Mouse (Mus musculus): ENCODE measurements around the gene Bud31.
"Not testable (repeated sequence)": the region's sequence is repeated elsewhere in the genome, so short reads cannot be mapped to it uniquely, and the experiment has no call there.

The Bud31 gene

GRCm38 (mm10) chr5:145129124-145129523, 11.0 kb upstream of the Bud31 start:
- DNase-seq: peak in 1 of 2 experiments; percentile 41

DNA sequence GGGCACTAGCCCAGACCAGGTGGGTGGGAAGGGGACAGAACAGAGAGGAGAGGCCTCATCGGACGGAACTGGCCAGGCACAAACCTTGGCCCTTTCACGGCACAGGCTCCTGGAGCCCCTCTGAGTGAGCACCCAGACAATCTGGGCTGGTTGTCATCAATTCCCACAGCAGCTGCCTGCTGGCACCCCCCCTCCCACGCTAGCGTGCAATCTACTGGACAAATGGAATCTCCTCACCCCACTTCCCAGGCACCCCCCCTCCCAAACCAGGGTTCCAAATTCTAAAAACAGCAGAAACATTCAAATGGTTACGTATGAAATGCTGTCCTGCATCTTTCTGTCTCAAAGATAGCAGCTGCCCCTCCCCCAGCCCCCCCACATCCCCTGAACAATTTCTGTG, 10.4 kb upstream of the Bud31 start:
- DNase-seq: not testable (repeated sequence)

DNA sequence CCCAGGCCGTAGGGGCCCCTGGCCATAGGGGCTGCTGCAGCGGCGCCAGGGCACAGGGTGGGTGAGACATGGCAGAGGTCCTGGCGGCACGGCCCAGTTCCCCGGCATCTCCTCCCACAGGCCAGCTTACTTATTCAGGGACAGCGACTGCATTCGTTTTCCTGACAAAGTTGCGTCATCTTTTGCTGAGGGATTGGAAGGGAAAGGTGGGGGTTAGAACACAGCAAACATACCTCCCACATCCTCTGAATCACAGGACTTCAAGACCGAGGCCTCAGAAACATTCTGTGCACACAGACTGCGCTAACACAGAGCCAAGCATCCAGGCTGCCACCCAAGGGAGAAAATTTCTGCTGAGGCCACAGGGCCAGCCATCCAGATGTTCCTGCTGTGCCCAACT, 10.0 kb upstream of the Bud31 start:
- no peak for DNase-seq

DNA sequence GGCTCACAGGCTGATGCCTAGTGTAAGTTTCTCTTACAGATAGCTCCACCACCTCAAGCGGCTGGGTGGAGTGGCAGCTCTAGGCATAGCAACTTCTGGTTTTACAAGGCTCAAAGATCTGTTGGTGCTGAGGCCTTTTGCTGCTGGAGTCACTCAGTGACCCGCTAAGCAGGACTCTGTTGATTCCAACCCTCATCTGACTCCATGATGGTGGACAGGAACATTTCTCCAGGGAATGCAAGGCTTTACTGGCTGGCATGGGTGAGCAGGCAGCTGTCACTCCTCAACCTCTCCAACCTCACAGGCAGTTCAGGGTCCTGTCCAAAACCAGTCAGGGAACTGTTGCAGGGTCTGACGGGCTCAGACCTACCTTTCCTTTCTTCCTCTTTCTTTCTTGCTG, 9.2 kb upstream of the Bud31 start:
- DNase-seq: no peak

DNA sequence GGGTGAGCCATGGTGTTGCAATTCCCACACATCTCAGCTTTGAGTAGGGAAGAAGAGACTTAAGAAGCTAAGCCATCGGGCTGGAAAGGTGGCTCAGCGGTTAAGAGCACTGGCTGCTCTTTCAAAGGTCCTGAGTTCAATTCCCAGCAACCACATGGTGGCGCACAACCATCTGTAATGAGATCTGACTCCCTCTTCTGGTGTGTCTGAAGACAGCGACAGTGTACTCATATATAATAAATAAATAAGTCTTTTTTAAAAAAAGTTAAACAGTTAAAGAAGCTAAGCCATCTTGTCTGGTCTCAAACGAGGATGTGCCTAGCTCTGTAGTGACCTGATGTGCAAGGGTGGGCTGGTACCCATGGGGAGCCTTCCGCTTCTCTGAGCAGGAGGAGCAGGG, 6.9 kb upstream of the Bud31 start:
- not testable (repeated sequence) for DNase-seq

DNA sequence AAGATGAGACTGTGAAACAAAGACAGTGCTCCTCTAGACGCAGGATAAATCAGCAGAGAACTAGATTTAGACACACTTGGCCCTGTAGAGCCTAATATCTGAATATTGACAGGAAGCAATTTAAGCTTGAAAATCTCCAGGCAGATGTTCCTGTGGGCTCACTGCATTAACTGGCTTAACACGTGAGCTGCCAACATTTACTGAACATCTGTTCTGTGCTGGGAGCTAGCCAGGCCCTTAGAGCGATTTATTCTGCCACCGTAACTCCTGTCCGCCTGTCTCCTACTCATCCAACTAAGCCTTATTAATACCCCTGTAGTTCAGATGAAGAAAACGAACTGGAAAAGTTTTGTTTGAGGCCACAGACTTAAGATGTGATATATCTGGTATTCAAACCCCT, 1.3 kb upstream of the Bud31 start:
- DNase-seq: no peak

DNA sequence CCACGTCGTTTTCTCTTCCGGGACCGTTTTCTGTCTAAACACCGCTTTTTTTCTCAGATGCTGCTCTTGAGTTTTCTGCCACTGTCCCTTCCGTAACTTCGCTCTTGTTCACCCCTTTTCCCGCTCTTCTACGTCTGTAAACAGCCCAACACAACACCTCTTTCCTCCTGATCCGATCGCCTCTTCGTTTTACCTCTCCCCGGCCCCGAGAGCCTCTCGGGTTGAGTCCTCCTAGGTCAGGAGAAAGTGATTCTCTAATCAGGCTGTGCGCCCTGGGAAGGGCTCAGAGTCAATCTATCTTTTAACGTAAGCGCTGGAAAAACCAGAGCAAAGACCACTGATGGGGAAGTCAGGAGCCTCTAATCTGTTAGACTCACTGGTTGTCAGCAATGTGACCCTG, 449 bp downstream of the Bud31 start:
- DNase-seq: peak in 1 of 2 experiments; percentile 21

DNA sequence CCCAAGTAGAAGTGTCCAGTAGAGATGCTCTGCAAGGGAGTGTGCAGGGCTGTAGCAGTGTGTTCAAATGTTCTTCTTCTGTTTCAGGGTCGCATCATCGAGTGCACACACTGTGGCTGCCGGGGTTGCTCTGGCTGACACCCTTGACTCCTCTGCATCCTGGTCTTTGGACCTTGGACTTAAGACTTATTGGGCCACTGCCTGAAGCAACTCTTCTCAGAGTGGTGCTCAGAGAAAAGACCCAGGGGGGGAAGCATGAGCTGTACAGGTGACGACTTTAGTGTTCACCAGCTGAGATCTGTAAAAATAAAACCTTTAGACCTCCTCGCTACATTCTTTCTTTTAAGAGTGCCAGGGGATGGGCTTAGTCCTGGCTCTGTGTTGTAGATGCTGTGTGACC, 7.6 kb downstream of the Bud31 start:
- DNase-seq: no peak

- DNase-seq: no peak
Measured at GRCm38 (mm10) chr5:145149294-145149693, 9.1 kb downstream of the Bud31 start.

GRCm38 (mm10) chr5:145152690-145153089, 12.5 kb downstream of the Bud31 start:
- DNase-seq: no peak

DNA sequence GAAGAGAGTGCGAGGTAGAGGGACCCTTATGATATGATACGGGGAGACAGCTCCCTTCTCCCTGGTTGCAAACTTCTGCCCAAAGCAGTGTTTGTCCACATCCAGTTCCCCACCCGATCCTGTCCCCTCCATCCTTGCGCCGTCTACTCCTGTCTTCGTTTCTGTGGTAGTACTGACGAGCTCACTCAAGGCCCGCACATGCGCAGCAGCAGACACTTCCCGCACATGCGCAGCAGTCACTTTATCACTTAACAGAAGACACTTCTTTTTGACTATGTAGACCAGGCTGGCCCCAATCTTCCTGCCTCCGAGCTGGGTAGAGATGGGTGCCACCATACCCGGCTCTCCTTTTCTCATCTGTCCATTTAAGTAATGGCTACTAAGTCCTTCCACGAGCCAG, 21.2 kb downstream of the Bud31 start:
- no peak for DNase-seq

DNA sequence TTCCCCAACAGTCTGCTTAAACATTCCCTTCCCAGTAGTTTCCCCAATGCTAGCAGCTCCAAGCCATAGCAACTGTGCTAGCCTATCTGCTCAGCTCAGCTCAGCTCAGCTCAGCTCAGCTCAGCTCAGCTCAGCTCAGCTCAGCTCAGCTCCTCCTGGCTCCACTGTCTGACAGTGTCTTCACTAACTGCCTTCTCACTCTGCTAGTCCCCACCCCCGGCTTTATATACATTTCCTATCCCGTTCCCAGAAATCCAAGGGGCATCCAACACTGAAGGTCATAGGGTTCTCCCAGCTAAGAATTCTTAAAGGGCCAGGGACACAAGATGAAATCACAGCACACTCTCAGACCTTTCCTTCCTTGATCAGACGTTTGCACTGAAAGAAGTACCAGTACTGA, 24.5 kb downstream of the Bud31 start:
- no peak for DNase-seq

DNA sequence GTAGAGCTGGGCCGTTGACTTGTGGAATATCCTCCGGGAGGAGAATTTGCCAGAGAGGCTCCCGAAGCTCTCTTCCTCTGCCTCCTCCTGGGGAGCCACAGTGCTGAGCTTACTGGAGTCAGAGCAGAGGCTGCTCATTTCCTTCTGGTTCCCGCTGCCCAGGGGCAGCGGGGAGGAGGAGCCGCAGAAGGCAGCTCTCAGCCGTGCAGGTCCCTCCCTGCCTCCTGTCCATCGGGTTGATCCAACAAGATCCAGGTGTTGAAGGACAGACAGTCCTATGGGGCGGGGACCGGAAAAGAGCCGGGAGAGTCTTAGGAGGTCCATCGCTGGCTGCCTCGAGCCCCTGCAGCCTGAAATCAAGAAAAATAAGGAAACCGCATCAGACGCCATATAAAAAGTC, 25.0 kb downstream of the Bud31 start:
- no peak for DNase-seq

DNA sequence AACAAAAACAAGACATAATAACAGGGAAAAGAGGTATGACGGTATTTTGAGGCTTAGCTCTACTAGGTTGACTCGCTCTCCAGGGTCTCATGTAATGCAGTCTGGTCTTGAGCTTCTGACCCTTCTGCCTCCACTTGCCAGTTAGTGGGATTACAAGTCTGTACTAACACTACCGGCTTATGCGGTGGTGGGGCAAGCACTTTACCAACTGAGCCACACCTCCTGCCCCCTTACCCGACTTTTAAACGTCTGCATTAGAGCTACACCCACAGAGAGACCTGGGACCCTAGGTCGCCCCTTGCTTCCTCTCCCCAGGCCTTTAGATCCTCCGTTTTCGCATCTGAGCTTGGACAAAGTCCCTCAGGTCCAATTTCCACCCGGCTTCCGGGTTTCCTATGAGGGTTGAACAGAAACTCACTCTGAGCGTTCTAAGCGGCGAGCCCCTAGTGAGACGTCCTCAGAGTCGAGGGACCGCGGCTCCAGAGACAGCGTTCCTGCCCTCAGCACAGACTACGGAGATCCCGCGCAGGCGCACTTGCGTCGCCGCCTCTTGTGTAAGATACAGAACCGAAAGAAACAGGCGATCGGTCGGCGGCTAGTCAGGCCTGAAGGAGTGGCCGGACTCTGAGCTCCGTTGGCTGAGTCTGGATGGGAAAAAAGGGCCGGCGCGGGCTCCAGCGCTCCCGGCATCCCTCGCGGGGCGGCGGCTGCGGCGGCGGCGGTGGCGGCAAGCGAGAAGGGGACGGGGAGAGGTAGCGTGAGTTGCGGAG, 26.6 kb downstream of the Bud31 start, which contains the start of the genes Ptcd1 and Cpsf4:
Gene Ptcd1 (minus strand): TSS at position 573 of the 770 bp plus-strand sequence.
Gene Cpsf4 (plus strand): TSS at position 678 of the 770 bp plus-strand sequence.
- peak; percentile 98 to 99 for DNase-seq

GRCm38 (mm10) chr5:145167306-145167661, 27.1 kb downstream of the Bud31 start:
- DNase-seq: no peak

GRCm38 (mm10) chr5:145178461-145178980, 38.4 kb downstream of the Bud31 start:
- DNase-seq: no peak

DNA sequence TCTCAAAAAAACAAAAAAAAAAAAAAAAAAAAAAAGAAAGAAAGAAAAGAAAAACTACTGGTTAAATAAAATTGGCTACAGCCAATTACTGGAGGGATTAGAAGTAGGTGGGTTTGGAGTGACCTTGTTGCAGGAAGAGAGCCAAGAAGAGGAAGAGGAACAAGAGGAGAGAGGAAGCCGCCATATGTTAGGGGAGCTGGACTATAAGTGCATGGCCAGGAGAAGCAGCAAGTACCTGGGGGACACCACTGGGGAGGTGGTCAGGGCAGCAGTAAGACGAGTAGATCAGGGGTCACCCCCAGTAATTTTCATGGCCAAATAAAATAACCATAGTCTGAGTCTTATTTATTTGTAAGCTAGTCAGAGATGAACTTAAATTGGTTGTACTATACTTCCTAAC, 45.1 kb downstream of the Bud31 start:
- DNase-seq: no peak

GRCm38 (mm10) chr5:145189416-145189815, 49.3 kb downstream of the Bud31 start:
- no peak for DNase-seq

DNA sequence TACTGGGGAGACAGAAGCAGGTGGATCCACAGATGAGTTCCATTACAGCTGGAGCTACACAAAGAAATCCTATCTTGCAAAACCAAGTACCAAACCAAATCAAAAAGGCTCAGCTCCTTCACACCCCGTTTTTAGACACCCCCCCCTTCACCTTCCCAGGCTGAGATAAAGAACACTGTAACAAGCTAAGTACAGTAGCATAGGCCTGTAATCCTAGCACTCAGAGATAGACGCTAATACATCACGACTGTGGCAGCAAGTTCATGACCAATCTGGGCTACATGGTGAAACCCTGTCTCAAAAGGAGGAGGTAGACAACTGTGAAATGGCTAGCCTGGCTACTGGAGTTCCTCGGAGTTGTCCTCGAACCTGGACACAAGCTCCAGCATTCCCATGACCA, 50.2 kb downstream of the Bud31 start:
- no peak for DNase-seq

DNA sequence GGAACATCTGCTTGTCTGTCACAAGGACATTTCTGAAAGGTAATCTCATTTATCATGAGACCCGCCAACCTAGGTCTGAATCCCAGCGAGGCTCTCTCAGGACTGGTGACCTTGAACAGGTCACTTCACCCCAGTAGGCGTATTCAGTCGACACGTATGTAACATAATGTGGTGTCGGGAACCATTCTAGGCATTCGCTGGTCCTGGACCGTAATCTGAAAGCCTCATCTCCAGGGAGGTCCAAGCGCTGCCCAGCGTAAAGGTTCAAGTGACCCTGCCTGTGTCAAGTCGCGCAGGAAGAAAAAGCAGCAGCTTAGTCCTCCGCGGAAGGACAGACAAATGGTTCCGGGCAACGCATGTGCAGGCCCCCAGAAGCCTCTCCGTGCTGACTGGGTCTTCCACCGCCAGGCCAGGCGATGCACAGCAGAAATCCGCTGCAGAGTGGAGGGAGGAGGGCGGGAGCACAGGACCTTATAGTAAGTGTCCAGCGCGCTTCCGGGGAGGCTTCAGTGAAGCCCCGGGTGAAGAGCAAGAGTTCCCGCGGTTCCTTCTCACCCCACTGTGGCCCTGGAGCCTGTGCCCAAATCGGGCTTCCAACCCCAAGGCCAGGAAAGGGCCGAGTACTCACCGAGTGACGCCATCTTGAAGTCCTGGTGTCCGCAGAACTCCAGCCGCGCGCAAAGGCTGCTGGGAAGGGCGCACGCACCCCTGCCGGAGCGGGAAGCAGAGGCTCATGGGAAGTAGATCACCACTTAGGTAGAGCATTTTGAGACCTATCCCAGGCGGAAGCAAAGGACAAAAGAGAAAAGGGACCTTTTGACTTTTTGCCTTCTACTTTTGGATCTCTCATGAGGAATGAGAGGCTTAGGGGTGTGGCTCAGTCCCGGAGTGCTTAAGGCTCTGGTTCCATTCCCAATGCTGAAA, 51.0 kb downstream of the Bud31 start:
- peak; percentile 94 to 97 for DNase-seq

DNA sequence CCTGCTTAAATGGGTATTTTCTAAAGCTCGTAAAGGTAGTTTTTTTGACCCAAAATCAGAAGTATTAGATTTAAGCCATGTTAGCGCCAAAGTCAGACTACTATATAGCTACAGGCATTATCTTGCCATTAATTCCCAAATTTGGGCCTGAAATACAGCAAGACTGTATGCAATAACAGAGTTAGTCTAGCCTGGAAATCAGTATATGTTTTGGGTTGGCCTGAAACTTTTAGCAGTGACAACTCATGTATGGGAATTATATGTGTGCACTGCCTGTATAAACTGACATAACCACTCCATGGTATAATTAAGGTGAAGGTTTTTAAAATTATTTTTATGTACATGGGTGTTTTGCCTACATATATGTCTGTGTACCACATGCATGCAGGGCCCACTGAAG, 51.8 kb downstream of the Bud31 start, which contains the start of gene Atp5j2:
Gene Atp5j2 (minus strand): TSS at position 101 of the 400 bp plus-strand sequence.
- no peak for DNase-seq

Measured in cerebellum, postnatal 25 days (tissue).